Mouse (Mus musculus): ENCODE results near the gene Nufip1. TPM values are rescaled to one million over a fixed set of nuclear protein-coding genes. Genes with fewer than 3 reads are reported as not detected.

The Nufip1 gene
- polyA plus RNA-seq, 2 experiments: 9.9 to 13.8 TPM

GRCm38 (mm10) chr14:76149531-76150179 is 39.0 kb downstream of the Nufip1 start:
- peak; percentile 47 for DNase-seq (ENCODE audit: low spot score)
- 28% methylated on average over 13 of the region's 13 CpGs for WGBS
- no peak for ATAC-seq (ENCODE audit: low FRiP score, low read depth)
- Histone ChIP-seq H3K27me3 (ENCODE audit: control insufficient read depth, insufficient read depth, low read length) (no peaks in the 10 kb centered on the region), H3K9me3 (ENCODE audit: control insufficient read depth, low read length) (no peaks in the 10 kb centered on the region), H3K4me1 (ENCODE audit: control insufficient read depth, insufficient read depth, low read length) (peaks cover 11% of the 10 kb centered on the region; the same call in 1 of the 2 replicates), H3K27ac (replicated peaks; ENCODE audit: low read depth, low read length) (no peak overlapping the region), H3K4me3 (replicated peaks; ENCODE audit: low read length) (0 out of 2 replicates have a peak overlapping the region, but pooled peaks have one; percentile 7), H3K4me2 (replicated peaks; ENCODE audit: low read depth, low read length, severe bottlenecking) (peak overlapping the region; percentile 32), H3K36me3 (ENCODE audit: control insufficient read depth, insufficient read depth, low read length) (no peaks in the 10 kb centered on the region), H3K9ac (ENCODE audit: low read depth, low read length, severe bottlenecking) (no peak overlapping the region)
- no peak for TF ChIP-seq POLR2A (IDR thresholded peaks at IDR 0.05; ENCODE audit: borderline replicate concordance, extremely low read depth, insufficient read depth, insufficient read length)

GRCm38 (mm10) chr14:76150499-76150898 is 39.8 kb downstream of the Nufip1 start:
- no peak for ATAC-seq (ENCODE audit: low FRiP score, low read depth)
- TF ChIP-seq POLR2A (IDR thresholded peaks at IDR 0.05; ENCODE audit: borderline replicate concordance, extremely low read depth, insufficient read depth, insufficient read length): no peak
- Histone ChIP-seq H3K9me3 (ENCODE audit: control insufficient read depth, low read length) (no peaks in the 10 kb centered on the region), H3K4me2 (replicated peaks; ENCODE audit: low read depth, low read length, severe bottlenecking) (peak overlapping the region; percentile 32; the same call in 1 of the 2 replicates), H3K27ac (replicated peaks; ENCODE audit: low read depth, low read length) (no peak overlapping the region), H3K4me3 (replicated peaks; ENCODE audit: low read length) (no peak overlapping the region), H3K36me3 (ENCODE audit: control insufficient read depth, insufficient read depth, low read length) (no peaks in the 10 kb centered on the region), H3K27me3 (ENCODE audit: control insufficient read depth, insufficient read depth, low read length) (no peaks in the 10 kb centered on the region), H3K9ac (ENCODE audit: low read depth, low read length, severe bottlenecking) (no peak overlapping the region), H3K4me1 (ENCODE audit: control insufficient read depth, insufficient read depth, low read length) (peaks cover 11% of the 10 kb centered on the region; the same call in 1 of the 2 replicates)
- no peak for DNase-seq (ENCODE audit: low spot score)
- WGBS: 83% methylated on average over 11 of the region's 11 CpGs

- WGBS: 67% methylated on average over 2 of the region's 2 CpGs
- H3K9ac ChIP-seq (ENCODE audit: low read depth, low read length, severe bottlenecking): no peak overlapping the region
- no peak overlapping the region for H3K4me3 ChIP-seq (replicated peaks; ENCODE audit: low read length)
- no peak overlapping the region for H3K4me2 ChIP-seq (replicated peaks; ENCODE audit: low read depth, low read length, severe bottlenecking)
- ATAC-seq (ENCODE audit: low FRiP score, low read depth) (no peak), DNase-seq (ENCODE audit: low spot score) (no peak)
- no peaks in the 10 kb centered on the region for H3K36me3 ChIP-seq (ENCODE audit: control insufficient read depth, insufficient read depth, low read length)
- no peak overlapping the region for H3K27ac ChIP-seq (replicated peaks; ENCODE audit: low read depth, low read length)
- no peaks in the 10 kb centered on the region for H3K9me3 ChIP-seq (ENCODE audit: control insufficient read depth, low read length)
- TF ChIP-seq POLR2A (IDR thresholded peaks at IDR 0.05; ENCODE audit: borderline replicate concordance, extremely low read depth, insufficient read depth, insufficient read length): no peak
- peaks cover 11% of the 10 kb centered on the region; the same call in 1 of the 2 replicates for H3K4me1 ChIP-seq (ENCODE audit: control insufficient read depth, insufficient read depth, low read length)
- H3K27me3 ChIP-seq (ENCODE audit: control insufficient read depth, insufficient read depth, low read length): no peaks in the 10 kb centered on the region
These were observed 40.3 kb downstream of the Nufip1 start for GRCm38 (mm10) chr14:76151011-76151410.

GRCm38 (mm10) chr14:76151820-76152161 is 41.1 kb downstream of the Nufip1 start:
- H3K27me3 ChIP-seq (ENCODE audit: control insufficient read depth, insufficient read depth, low read length): no peaks in the 10 kb centered on the region
- no peak for TF ChIP-seq POLR2A (IDR thresholded peaks at IDR 0.05; ENCODE audit: borderline replicate concordance, extremely low read depth, insufficient read depth, insufficient read length)
- peaks cover 11% of the 10 kb centered on the region; the same call in 1 of the 2 replicates for H3K4me1 ChIP-seq (ENCODE audit: control insufficient read depth, insufficient read depth, low read length)

GRCm38 (mm10) chr14:76152162-76153002 is 41.7 kb downstream of the Nufip1 start:
- Histone ChIP-seq H3K4me3 (replicated peaks; ENCODE audit: low read length) (peak overlapping the region; percentile 75), H3K4me1 (ENCODE audit: control insufficient read depth, insufficient read depth, low read length) (peaks cover 11% of the 10 kb centered on the region; the same call in 1 of the 2 replicates), H3K27me3 (ENCODE audit: control insufficient read depth, insufficient read depth, low read length) (no peaks in the 10 kb centered on the region), H3K27ac (replicated peaks; ENCODE audit: low read depth, low read length) (peak overlapping the region; percentile 96), H3K4me2 (replicated peaks; ENCODE audit: low read depth, low read length, severe bottlenecking) (peak overlapping the region; percentile 70), H3K9ac (ENCODE audit: low read depth, low read length, severe bottlenecking) (peak overlapping the region; percentile 84), H3K9me3 (ENCODE audit: control insufficient read depth, low read length) (no peaks in the 10 kb centered on the region), H3K36me3 (ENCODE audit: control insufficient read depth, insufficient read depth, low read length) (no peaks in the 10 kb centered on the region)
- peak; percentile 94 for ATAC-seq (ENCODE audit: low FRiP score, low read depth)
- peak; percentile 97 for DNase-seq (ENCODE audit: low spot score)
- whole genome bisulfite sequencing: under 1% methylated on average over 41 of the region's 41 CpGs
- TF ChIP-seq POLR2A (IDR thresholded peaks at IDR 0.05; ENCODE audit: borderline replicate concordance, extremely low read depth, insufficient read depth, insufficient read length): peak; percentile 86; the same call in 1 of the 2 replicates

More at GRCm38 (mm10) chr14:76151820-76152161, 41.1 kb downstream of the Nufip1 start:
- Histone ChIP-seq H3K4me2 (replicated peaks; ENCODE audit: low read depth, low read length, severe bottlenecking) (peak overlapping the region; percentile 70), H3K36me3 (ENCODE audit: control insufficient read depth, insufficient read depth, low read length) (no peaks in the 10 kb centered on the region), H3K4me3 (replicated peaks; ENCODE audit: low read length) (peak overlapping the region; percentile 75), H3K9me3 (ENCODE audit: control insufficient read depth, low read length) (no peaks in the 10 kb centered on the region), H3K27ac (replicated peaks; ENCODE audit: low read depth, low read length) (peak overlapping the region; percentile 96), H3K9ac (ENCODE audit: low read depth, low read length, severe bottlenecking) (peak overlapping the region; percentile 84)
- 1% methylated on average over 10 of the region's 10 CpGs for WGBS
- ATAC-seq (ENCODE audit: low FRiP score, low read depth) (no peak), DNase-seq (ENCODE audit: low spot score) (no peak)
